Mouse (Mus musculus) liver, embryonic 14.5 days (tissue): Measurements from ENCODE around the gene Alg12. TPM values are rescaled to one million over a fixed set of nuclear protein-coding genes. Genes with fewer than 3 reads are reported as not detected.
A peak's percentile ranks its signal among the peaks of the same experiment; 100 is the strongest.
"Not testable (repeated sequence)": the region's sequence is repeated elsewhere in the genome, so short reads cannot be mapped to it uniquely, and the experiment has no call there.

ENCODE experiments used
- ATAC-seq: fragments of 200-750 bp; cut with Nextera tagmentation; 2 replicates; pipeline ENCODE4 v1.8.0; 2017; ENCODE audit warnings: moderate number of reproducible peaks, mild to moderate bottlenecking, moderate library complexity; ENCODE audit not compliant: insufficient read depth
- DNase-seq, 3 experiments: peaks; one replicate each; pipeline ENCODE4 v3.0.0-alpha.2; 2012 to 2013; ENCODE audit warnings: low read depth in 3 of 3, low spot score in 3 of 3
- H3K27ac ChIP-seq: fragments of 300-500 bp; sonication (generic); 2 replicates; pipeline ENCODE4 v1.5.1; 2014; ENCODE audit warnings: moderate library complexity, mild to moderate bottlenecking, control low read depth, inconsistent platforms
- H3K27me3 ChIP-seq: fragments of 300-500 bp; sonication (generic); 2 replicates; pipeline ENCODE4 v1.6.1; 2014; ENCODE audit warnings: mild to moderate bottlenecking, low read length, moderate library complexity; ENCODE audit not compliant: control insufficient read depth, insufficient read depth
- H3K36me3 ChIP-seq: fragments of 300-500 bp; sonication (generic); replicated peaks from 2 replicates; pipeline ENCODE4 v1.6.1; 2014; ENCODE audit warnings: low read depth; ENCODE audit not compliant: control insufficient read depth, insufficient read depth
- H3K4me1 ChIP-seq, 2 experiments: fragments of 200-500 bp in 1 of 2; fragments of 300-500 bp in 1 of 2; sonication (generic) in 1 of 2; replicated peaks; 2 replicates each; pipeline ENCODE4 v1.6.1; 2012 to 2014; ENCODE audit warnings: antibody characterized with exemption in 1 of 2, inconsistent platforms in 1 of 2, low read length in 1 of 2; ENCODE audit not compliant: control insufficient read depth in 2 of 2, insufficient read depth in 2 of 2
- H3K4me2 ChIP-seq: fragments of 300-500 bp; sonication (generic); 2 replicates; pipeline ENCODE4 v1.6.1; 2014; ENCODE audit warnings: low read depth, mild to moderate bottlenecking, control low read depth, moderate library complexity
- H3K4me3 ChIP-seq, 2 experiments: fragments of 200-500 bp in 1 of 2; fragments of 300-500 bp in 1 of 2; sonication (generic) in 1 of 2; 2 replicates each; pipeline ENCODE4 v1.5.1; 2012 to 2014; ENCODE audit warnings: low read depth in 2 of 2, low read length in 2 of 2, mild to moderate bottlenecking in 2 of 2, control low read depth in 1 of 2, inconsistent platforms in 1 of 2, moderate library complexity in 1 of 2; ENCODE audit not compliant: insufficient read depth in 1 of 2
- H3K9ac ChIP-seq: fragments of 300-500 bp; sonication (generic); replicated peaks from 2 replicates; pipeline ENCODE4 v1.6.1; 2014; ENCODE audit warnings: mild to moderate bottlenecking, control low read depth, moderate library complexity
- H3K9me3 ChIP-seq: fragments of 300-500 bp; sonication (generic); 2 replicates; pipeline ENCODE4 v1.6.1; 2016; ENCODE audit warnings: low read length, mixed read lengths; ENCODE audit not compliant: control insufficient read depth
- CTCF ChIP-seq: IDR thresholded peaks from 2 replicates; pipeline ENCODE4 v1.5.1; 2016; ENCODE audit warnings: antibody characterized with exemption, low read depth, control low read depth
- EP300 ChIP-seq: IDR thresholded peaks from 2 replicates; pipeline ENCODE4 v1.6.1; 2016; ENCODE audit warnings: antibody characterized with exemption, low read depth
- WGBS: fragments of 180-500 bp; shearing (Covaris S2); extraction: QIAGEN DNeasy Blood & Tissue Kit; methylation state at CpG from one replicate; pipeline ENCODE4 v1.1.7; 2014; ENCODE audit not compliant: insufficient replicate concordance; 5-methylcytosine and 5-hydroxymethylcytosine counted together
- polyA plus RNA-seq, 2 experiments: library from polyadenylated mRNA; depleted of rRNA in 1 of 2; stranded (reverse) in 1 of 2; unstranded in 1 of 2; fragments of >200 nt; fragmentation: Nextera tagmentation in 1 of 2; extraction: Ambion mirVana in 1 of 2; gene quantifications; 2 replicates each; pipeline versions ENCODE4 v1.2.1 to v1.2.3; 2012 to 2014

Gene Alg12
- polyA plus RNA-seq, 2 experiments, result 4.9 to 5.9 TPM

DNA sequence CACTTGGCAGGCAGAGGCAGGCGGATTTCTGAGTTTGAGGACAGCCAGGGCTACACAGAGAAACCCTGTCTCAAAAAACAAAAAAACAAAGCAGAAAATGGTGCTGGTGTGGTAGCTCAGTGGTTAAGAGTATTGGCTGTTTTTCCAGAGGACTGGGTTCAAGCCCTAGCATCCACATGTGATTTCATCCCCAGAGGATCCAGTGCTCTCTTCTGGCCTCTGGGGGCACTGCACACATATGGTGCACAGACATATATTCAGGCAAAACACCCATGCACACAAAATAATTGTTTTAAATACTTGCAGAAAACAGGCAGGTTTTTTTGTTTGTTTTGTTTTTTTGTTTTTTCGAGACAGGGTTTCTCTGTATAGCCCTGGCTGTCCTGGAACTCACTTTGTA lies 53.0 kb downstream of the Alg12 start:
- not testable (repeated sequence) for H3K27me3 ChIP-seq, H3K4me3 ChIP-seq, ATAC-seq, DNase-seq, H3K27ac ChIP-seq, H3K4me2 ChIP-seq, H3K9ac ChIP-seq, H3K9me3 ChIP-seq
- Histone ChIP-seq H3K4me1 (peaks cover 15 to 18% of the 10 kb centered on the region in 2 experiments), H3K36me3 (peaks cover 18% of the 10 kb centered on the region)
- WGBS, result 89% methylated on average over 2 of the region's 2 CpGs
- peak; percentile 58 for TF ChIP-seq CTCF

- Histone ChIP-seq H3K27me3 (no peaks in the 10 kb centered on the region), H3K4me2 (peak overlapping the region; percentile 39), H3K9ac (no peak overlapping the region), H3K36me3 (peaks cover 33% of the 10 kb centered on the region), H3K4me1 (peaks cover 17 to 28% of the 10 kb centered on the region in 2 experiments), H3K4me3 (no peak overlapping the region), H3K27ac (peak overlapping the region; percentile 70), H3K9me3 (no peaks in the 10 kb centered on the region)
- TF ChIP-seq EP300 (peak; percentile 93), CTCF (no peak)
- DNase-seq (peak; percentile 70 to 76 (median 70)), ATAC-seq (peak; percentile 97)
- 42% methylated on average over 4 of the region's 4 CpGs for WGBS
Measured at GRCm38 (mm10) chr15:88761551-88761950, 57.6 kb downstream of the Alg12 start.

GRCm38 (mm10) chr15:88758061-88758460 lies 61.1 kb downstream of the Alg12 start:
- no peaks in the 10 kb centered on the region for H3K9me3 ChIP-seq
- ATAC-seq, result no peak
- TF ChIP-seq CTCF (no peak), EP300 (no peak)
- DNase-seq, result no peak
- no peak overlapping the region for H3K9ac ChIP-seq
- H3K27ac ChIP-seq, result no peak overlapping the region
- H3K27me3 ChIP-seq, result no peaks in the 10 kb centered on the region
- no peak overlapping the region for H3K4me3 ChIP-seq
- peaks cover 22 to 32% of the 10 kb centered on the region in 2 experiments for H3K4me1 ChIP-seq
- H3K4me2 ChIP-seq, result no peak overlapping the region
- 73% methylated on average over 3 of the region's 3 CpGs for WGBS
- peaks cover 42% of the 10 kb centered on the region for H3K36me3 ChIP-seq

DNA sequence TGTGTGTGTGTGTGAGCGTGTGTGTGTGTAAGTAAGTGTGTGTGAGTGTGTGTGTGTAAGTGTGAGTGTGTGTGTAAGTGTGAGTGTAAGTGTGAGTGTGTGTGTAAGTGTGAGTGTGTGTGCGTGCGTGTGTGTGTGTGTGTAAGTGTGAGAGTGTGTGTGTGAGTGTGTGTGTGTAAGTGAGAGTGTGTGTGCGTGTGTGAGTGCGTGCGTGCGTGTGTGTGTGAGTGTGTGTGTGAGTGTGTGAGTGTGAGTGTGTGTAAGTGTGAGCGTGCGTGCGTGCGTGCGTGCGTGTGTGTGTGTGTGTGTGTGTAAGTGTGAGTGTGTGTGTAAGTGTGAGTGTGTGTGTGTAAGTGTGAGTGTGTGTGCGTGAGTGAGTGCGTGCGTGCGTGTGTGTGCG lies 63.4 kb downstream of the Alg12 start:
- no peak for TF ChIP-seq CTCF
- no peak for TF ChIP-seq EP300
- ATAC-seq, result no peak
- H3K4me2 ChIP-seq, result no peak overlapping the region
- no peak overlapping the region for H3K27ac ChIP-seq
- H3K9ac ChIP-seq, result no peak overlapping the region
- no peak for DNase-seq
- H3K9me3 ChIP-seq, result no peaks in the 10 kb centered on the region
- H3K27me3 ChIP-seq, result no peaks in the 10 kb centered on the region
- peaks cover 8 to 17% of the 10 kb centered on the region in 2 experiments for H3K4me1 ChIP-seq
- H3K36me3 ChIP-seq, result peaks cover 31% of the 10 kb centered on the region
- WGBS, result 97% methylated on average over 18 of the region's 18 CpGs
- no peak overlapping the region for H3K4me3 ChIP-seq

Other genes with a start within 250 kb of the Alg12 start
- not detected in 2 replicates for gene Zdhhc25, start 219.0 kb downstream of the Alg12 start, polyA plus RNA-seq (2012; rRNA removed)
- gene Zdhhc25, start 219.0 kb downstream of the Alg12 start, polyA plus RNA-seq (2014; fragmentation: Nextera tagmentation; extraction: Ambion mirVana), result not detected in 2 replicates
- 4.1 and 6.1 TPM in 2 replicates for gene Brd1, start 85.1 kb downstream of the Alg12 start, polyA plus RNA-seq (2012; rRNA removed)
- gene Brd1, start 85.1 kb downstream of the Alg12 start, polyA plus RNA-seq (2014; fragmentation: Nextera tagmentation; extraction: Ambion mirVana), result 5.5 and 7.1 TPM in 2 replicates
- 5.9 and 8.0 TPM in 2 replicates for gene Zbed4, start 67.7 kb downstream of the Alg12 start, polyA plus RNA-seq (2012; rRNA removed)
- gene Zbed4, start 67.7 kb downstream of the Alg12 start, polyA plus RNA-seq (2014; fragmentation: Nextera tagmentation; extraction: Ambion mirVana), result 11.4 and 11.5 TPM in 2 replicates
- 16.2 and 25.4 TPM in 2 replicates for gene Creld2, start 328 bp upstream of the Alg12 start, polyA plus RNA-seq (2012; rRNA removed)
- 34.1 and 38.6 TPM in 2 replicates for gene Creld2, start 328 bp upstream of the Alg12 start, polyA plus RNA-seq (2014; fragmentation: Nextera tagmentation; extraction: Ambion mirVana)
- 3.1 and 5.0 TPM in 2 replicates for gene Pim3, start 42.9 kb upstream of the Alg12 start, polyA plus RNA-seq (2012; rRNA removed)
- gene Pim3, start 42.9 kb upstream of the Alg12 start, polyA plus RNA-seq (2014; fragmentation: Nextera tagmentation; extraction: Ambion mirVana), result 8.1 and 8.5 TPM in 2 replicates
- not detected in 2 replicates for gene Ttll8, start 135.1 kb upstream of the Alg12 start, polyA plus RNA-seq (2012; rRNA removed)
- gene Ttll8, start 135.1 kb upstream of the Alg12 start, polyA plus RNA-seq (2014; fragmentation: Nextera tagmentation; extraction: Ambion mirVana), result not detected in 2 replicates
- 0.02 TPM in 1 of 2 replicates, not detected in the other for gene Mlc1, start 159.7 kb upstream of the Alg12 start, polyA plus RNA-seq (2012; rRNA removed)
- 0.13 TPM in 1 of 2 replicates, not detected in the other for gene Mlc1, start 159.7 kb upstream of the Alg12 start, polyA plus RNA-seq (2014; fragmentation: Nextera tagmentation; extraction: Ambion mirVana)
- not detected in 2 replicates for gene Mov10l1, start 163.6 kb upstream of the Alg12 start, polyA plus RNA-seq (2012; rRNA removed)
- not detected in 2 replicates for gene Mov10l1, start 163.6 kb upstream of the Alg12 start, polyA plus RNA-seq (2014; fragmentation: Nextera tagmentation; extraction: Ambion mirVana)
- 0.01 TPM in 2 replicates for gene Panx2, start 240.4 kb upstream of the Alg12 start, polyA plus RNA-seq (2012; rRNA removed)
- not detected in 2 replicates for gene Panx2, start 240.4 kb upstream of the Alg12 start, polyA plus RNA-seq (2014; fragmentation: Nextera tagmentation; extraction: Ambion mirVana)